Mouse (Mus musculus): ENCODE results near the gene App. TPM values are rescaled to one million over a fixed set of nuclear protein-coding genes. Genes with fewer than 3 reads are reported as not detected.

App gene
- total RNA-seq, 2 experiments from 2014 or later: 33.4 to 50.9 TPM

DNA sequence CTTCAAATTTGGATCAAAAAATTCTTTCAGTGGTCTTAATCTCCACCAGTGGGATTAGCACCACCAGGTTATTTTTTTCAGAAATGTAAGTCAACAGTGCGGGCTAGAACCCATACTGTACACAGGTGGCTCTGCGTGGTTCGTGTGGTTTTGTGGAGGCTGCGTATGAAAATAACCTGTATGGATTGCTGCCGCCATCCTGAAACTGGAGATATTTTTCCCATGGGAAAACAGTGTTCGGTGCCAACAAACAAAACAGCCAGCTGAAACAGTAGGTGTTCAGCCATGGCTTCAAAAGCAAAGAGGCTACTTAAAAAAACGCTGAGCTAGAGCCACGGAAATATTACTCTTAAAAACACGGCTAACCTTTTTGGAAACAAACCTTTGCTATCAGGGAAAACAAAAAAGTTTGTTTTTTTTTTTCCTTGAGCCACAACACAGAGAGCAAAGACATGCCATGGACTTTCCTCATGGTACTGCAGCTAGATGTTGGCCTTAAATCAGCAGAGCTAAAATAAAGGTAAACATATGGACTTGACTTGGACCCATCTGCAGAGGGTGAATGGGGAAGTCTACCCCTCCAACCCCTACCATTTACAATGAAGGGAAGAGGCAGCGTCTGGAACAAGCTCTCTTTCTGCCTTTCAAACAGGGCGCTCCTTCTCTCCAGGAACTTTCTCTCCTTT, 45.8 kb downstream of the App start:
- ATAC-seq (replicated peaks; ENCODE audit: low FRiP score, poor library complexity, severe bottlenecking): no peak

DNA sequence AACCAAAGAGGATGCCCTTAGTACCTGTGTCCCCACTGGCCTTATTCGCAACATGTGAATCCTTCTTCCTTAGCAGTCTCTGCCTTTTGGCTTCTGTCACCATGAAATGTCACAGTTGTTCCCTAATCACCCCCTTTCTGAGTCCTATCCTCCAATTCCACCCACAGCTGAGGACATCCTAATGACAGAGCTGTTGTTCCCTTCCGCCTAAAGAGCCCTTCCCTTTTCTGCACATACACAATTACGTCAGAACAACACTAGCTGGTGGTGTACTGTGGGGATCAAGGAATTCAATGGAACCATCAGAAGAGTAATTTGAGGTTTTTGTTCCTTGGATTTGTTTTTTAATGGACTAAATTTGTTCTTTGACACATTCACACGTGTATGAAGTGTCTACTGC, 48.9 kb downstream of the App start:
- no peak for ATAC-seq (replicated peaks; ENCODE audit: low FRiP score, poor library complexity, severe bottlenecking)

DNA sequence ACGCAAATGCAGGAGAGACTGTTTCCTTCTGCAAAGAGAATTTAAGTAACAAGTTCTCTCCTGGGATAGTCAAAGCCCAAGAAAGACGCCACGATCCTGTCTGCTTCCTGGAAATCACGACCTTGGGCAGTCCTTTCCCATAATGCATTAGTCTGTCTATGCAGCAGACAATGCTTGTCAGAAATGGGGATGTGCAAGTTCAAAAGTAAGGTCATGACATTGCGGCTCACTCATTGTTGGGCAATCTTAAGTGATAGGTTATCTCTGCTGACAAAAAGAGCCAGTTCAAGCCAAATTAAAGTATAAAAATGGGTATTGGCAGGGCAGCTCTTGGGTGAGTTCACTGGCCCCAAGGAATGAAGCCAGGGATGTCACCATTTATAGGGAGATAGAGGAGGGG, 51.6 kb downstream of the App start:
- no peak for ATAC-seq (replicated peaks; ENCODE audit: low FRiP score, poor library complexity, severe bottlenecking)

DNA sequence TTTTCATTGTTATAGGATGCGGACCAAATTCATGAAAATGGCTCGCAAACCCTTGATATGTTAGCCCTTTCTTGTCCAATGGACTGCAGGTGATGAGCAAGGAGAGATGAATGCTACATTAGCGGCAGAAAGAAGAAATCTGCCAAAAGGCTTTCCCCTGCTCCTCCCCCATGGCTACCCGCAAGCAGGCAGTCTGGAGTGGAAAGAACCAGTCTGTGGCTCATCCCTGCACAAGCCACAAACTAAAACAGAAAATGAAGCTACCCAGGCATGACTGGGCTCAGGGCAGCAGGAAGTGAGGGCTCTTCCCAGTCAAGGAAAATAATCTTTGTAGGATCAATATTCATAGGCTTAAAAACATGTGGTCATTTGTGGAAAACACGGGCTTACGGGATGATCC, 54.6 kb downstream of the App start:
- ATAC-seq (replicated peaks; ENCODE audit: low FRiP score, poor library complexity, severe bottlenecking): no peak

DNA sequence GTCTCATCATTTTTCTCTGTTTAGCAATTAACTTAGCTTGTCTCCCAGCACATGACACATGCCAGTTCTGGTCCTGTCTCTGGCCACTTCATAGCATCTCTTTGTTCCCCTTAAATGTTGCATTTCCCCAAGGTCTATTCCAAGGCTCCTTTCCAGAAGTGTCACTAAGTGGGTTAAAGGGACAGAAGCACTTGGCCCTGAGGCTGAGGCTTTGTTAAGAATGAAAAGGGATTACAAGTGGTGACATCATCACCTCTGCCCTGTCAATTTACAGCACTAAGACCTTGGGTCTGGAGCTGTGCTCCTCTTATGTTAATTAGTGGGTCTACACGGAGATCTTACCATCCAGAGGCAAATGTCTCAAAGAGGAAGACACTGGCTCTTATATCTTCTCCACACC, 56.0 kb downstream of the App start:
- ATAC-seq (replicated peaks; ENCODE audit: low FRiP score, poor library complexity, severe bottlenecking): no peak

DNA sequence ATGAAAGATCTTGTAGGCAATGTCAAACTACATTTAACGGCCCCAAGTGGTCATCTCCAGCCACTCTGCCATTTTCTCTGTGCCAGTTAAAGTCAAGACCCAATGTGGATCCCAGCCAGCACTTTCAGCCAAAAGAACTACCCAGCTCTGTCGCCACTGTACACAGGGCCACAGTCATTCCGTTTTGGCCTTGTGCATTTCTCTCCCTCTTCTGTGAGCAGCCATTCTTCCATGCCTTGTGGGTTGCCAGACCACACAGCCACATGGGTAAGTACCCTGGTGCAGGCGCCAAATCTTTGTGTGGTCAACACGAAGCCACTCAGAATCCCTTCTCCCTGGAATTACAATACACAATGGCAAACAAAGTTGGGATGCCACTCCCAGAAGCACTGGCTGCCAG, 57.7 kb downstream of the App start:
- no peak for ATAC-seq (replicated peaks; ENCODE audit: low FRiP score, poor library complexity, severe bottlenecking)

DNA sequence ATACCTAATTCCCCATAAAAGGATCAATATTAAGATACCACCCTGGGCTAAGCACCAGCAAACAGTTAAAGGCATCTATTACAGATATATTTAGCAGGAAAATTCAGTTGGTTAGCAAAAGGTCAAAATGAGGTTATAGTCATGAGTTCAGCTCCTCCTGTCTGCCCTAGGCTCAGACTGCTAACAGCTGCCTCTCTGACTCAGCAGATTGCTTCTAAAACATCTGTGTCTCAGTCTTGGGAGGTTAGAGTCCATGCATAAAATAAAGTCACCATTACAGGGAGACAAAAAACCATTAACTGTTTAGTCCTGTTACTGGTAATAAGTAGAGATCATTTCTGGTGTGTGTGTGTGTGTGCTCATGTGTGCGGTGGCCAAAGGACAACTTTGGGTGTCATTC, 58.8 kb downstream of the App start:
- no peak for ATAC-seq (replicated peaks; ENCODE audit: low FRiP score, poor library complexity, severe bottlenecking)

DNA sequence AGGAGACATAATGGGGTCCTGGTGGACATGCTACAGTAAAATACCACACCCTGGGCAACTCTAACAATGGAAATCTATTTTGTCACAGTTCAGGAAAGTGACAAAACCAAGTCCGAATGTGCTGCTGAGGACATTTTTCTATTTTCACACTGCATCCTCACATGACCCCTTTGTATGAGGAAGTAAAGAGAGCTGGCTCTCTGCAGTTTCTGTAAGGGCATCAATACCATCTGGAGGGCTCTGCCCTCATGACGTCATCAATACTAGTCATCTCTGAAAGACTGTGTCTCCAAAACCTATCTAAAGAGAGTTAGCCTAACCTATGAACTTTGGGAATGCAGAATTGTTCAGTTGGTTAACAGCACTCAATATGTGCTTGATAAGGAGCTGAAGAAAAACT, 59.6 kb downstream of the App start:
- no peak for ATAC-seq (replicated peaks; ENCODE audit: low FRiP score, poor library complexity, severe bottlenecking)

DNA sequence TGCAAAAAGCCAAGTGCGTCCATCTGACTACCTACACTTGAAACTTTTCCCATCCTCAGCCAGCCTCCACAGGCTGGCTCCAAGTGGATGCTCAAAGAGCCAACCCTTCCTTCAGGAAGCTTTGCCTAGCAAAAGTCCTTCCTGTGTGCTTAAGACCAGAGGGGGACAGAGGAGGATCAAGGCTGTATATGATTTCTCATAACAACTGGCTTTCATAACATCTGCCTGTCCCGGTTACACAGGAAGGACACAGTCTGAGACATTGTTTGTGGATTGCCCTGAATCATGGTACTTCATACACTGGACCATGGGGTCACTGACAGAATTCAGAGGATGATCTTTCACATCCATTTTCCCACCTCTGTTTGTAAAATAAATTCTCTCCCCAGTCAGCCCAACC, 61.3 kb downstream of the App start:
- ATAC-seq (replicated peaks; ENCODE audit: low FRiP score, poor library complexity, severe bottlenecking): no peak

DNA sequence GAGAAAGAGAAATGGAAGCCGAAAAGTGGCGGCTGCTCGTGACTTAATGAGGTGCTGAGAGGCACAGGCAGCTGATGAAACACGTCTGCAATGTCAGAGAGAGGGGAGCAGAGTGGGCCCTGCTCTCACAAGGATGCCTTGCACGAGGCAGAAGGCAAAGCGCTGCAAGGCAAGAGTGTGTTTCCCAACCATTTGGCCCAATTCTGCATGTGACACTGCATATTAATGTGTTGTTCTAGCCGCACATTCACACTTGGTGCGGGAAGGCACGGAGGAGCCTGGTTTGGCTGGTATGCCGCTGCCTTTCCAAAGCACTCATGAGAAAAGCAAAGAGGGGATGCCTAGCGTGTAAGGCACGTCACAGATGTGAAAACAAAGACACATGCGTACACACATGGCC, 63.1 kb downstream of the App start:
- no peak for ATAC-seq (replicated peaks; ENCODE audit: low FRiP score, poor library complexity, severe bottlenecking)

DNA sequence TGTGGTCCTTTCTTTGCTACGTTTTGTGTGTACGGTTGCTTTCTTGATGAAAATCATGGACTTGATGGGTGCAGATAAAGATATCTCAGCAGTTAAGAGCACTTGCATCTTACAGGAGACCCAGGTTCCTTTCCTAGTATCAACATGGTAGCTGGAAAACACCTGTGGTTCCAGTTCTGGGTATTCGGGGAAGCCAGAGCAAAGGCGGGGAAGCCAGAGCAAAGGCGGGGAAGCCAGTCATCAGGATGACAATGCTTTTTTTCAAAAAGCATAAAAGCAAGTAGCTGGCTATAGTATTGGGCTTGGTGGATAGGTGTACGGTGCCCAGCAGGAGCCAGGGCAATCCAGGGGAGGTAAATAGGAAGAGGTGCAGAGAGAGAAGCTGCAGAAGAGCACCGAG, 65.1 kb downstream of the App start:
- ATAC-seq (replicated peaks; ENCODE audit: low FRiP score, poor library complexity, severe bottlenecking): no peak

DNA sequence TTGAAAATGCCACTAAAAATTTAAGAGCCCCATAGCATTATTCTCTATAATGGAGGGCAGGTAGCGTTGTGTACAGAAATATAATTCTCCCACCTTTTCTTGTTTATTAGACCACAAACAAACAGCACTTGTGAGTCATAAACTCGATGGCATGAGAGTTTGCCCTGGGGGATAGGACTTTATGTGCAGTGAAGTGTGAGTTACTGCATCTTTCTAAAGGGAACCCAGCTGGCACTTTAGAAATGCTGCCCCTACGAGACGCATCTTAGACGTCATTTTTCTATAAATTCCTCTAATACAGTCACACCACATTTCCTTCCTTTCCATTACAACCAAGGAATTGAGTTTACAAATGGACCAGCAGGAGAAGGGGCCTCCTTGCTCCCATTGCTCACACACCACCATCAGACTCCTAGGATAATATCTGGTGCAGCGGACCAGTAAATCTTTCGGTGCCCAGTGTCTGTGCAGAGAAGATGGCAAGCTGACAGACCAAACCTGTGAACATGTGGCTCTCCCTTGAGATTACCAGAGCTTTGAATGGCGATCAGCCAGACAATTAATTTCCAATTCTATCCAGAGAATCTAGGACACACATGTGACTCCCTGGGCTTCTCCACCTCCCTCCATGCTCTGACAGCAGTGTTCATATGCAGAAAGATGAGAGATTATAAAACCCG, 66.8 kb downstream of the App start:
- ATAC-seq (replicated peaks; ENCODE audit: low FRiP score, poor library complexity, severe bottlenecking): no peak

DNA sequence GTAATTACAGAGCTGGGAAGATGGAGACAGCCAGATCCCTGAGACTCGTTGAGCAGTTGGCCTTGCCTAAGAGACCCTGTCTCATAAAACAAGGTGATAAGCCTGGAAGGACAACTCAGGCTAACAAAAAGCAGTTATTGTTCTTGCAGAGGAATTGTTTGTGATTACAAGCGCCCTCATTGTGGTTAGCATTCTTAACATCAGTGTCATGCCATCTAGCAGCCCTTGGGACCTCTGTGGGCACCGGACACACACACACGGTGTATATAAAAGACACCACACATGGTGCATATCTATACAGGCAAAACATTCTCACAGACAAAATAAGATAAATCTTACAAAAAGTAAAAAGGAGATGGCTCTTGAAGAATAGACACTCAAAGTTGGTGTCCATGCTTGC, 68.0 kb downstream of the App start:
- ATAC-seq (replicated peaks; ENCODE audit: low FRiP score, poor library complexity, severe bottlenecking): no peak

DNA sequence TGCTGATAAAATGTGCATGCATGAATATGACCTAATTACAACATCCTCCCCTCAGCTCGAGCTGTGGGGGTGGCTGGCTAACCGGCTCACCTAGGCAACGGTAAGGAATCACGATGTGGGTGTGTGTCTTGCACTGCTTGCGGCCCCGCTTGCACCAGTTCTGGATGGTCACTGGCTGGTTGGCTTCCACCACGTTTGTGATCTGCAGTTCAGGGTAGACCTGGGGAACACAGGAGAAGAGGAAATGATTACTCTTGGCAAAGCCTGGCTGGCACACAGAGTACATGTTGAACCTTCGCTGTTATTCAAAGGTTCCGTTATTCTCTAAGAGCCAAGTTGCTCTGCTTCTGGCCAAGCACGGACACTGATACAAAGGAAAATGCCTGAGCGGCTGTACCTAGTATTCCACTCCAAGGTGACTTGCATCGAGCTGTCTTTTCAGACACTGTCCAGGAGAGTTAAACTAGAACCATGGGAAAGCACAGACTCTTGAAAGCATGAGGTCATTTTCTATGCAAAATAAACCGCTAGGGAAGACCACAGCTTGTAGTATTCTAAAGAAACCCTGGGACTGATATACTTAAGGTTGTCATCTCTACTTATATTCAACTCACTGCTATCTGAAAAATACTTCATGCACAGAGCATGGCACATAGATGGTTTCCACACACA, 70.3 kb downstream of the App start:
- no peak for ATAC-seq (replicated peaks; ENCODE audit: low FRiP score, poor library complexity, severe bottlenecking)

DNA sequence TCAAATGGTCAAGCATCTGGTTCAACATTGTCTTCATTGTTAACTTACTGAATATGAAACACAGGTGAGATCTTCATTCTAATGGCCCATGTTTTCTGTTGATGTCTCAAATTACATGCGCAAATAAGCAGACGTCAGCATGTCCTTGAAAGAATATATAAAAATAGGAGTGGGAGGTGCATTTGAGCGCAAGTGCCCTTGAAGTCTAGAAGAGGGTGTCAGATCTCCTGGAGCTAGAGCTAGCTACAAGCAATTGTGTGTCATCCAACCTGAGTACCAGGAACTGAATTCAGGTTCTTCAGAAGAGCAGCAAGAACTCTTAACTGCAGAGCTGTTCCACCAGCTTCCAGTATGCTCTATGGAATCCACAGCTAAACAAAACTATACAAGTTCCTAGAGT, 72.0 kb downstream of the App start:
- no peak for ATAC-seq (replicated peaks; ENCODE audit: low FRiP score, poor library complexity, severe bottlenecking)

DNA sequence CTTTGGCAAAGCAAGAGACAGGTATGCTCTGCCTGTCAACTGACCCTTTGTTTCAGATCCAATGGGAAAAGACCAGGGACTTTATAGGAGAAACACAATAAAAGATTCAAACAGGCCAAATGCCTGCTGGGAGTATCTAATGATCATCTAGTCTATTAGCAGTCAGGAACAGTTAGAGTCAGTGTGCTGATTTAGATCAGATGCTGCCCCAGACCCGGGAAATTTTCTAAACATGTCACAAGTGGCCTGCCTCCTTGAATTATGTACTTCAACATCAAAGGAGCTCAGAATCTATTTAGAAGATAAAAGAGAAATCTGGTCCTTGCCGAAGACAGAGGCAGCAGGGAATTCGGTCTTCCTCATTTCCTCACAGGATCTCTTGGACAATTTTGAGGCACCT, 72.8 kb downstream of the App start:
- no peak for ATAC-seq (replicated peaks; ENCODE audit: low FRiP score, poor library complexity, severe bottlenecking)

DNA sequence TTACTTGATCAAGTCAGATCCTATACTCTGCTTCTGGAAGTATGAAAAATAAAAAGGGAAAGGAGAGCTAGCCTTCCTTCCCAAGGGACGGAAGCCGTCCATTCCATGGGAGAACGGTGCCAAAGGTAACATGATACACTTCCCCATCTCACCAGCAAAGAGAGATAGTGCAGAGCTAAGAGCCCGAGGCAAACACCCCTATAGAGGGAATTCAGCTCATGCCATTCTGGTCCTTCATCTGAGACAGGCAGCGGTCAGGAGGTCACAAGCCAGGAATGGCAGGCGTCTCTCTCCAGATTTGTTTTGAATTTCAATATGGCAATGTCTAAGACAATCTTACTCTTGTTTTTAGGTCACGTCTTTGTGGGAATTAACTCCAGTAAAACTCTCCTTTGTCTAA, 74.1 kb downstream of the App start:
- ATAC-seq (replicated peaks; ENCODE audit: low FRiP score, poor library complexity, severe bottlenecking): no peak

DNA sequence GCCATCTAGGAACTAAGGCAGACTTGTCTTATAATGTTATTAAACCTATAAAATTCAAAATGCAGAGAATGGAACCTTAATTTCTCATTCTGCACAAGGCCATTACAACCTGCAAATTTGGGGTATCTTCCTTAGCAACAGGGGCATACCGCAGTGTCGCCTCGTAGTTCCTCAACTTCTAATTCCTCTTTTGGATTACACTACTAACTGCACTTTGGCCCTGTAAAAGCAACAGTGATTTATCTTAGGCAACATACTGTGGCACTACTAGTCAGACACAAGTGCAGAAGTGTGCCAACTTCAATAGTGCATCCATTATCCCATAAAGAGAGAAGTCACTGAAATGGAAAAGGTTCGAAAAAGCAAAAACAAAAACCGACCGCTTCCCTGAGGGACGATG, 74.5 kb downstream of the App start:
- ATAC-seq (replicated peaks; ENCODE audit: low FRiP score, poor library complexity, severe bottlenecking): no peak

DNA sequence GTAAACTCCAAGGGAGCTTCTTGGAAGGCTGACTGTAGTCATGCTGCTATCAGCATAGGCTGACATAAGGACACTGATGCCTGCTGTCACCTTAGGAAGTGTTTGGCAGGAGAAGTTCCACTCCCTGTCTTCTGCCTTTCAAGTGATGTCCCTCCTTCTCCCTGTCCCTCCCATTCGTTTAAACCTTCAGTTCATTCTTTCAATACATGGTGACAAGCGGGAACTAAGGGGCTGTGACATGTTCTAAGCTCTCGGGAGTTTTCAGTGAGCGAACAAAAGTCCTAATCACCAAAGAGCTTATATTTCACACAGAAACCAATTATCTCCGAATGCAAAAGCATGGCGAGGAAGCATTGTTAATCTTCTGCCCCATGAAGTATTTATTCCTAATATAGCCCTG, 77.2 kb downstream of the App start:
- ATAC-seq (replicated peaks; ENCODE audit: low FRiP score, poor library complexity, severe bottlenecking): no peak

DNA sequence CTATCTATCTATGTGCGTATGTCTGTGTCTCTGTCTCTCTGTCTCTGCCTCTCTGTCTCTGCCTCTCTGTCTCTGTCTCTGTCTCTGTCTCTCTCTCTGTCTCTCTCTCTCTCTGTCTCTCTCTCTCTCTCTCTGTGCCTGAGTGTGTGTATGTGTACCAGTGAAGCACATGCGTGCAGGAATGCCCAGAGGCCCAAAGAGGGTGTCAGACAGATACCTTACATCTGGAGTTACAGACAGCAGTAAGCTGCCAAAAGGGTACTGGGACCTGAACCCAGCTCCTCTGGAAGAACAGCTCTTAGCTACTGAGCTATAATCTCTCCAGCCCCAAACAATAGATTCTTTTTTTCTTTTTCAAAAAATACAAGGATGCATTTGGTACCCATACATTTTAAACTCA, 77.6 kb downstream of the App start:
- no peak for ATAC-seq (replicated peaks; ENCODE audit: low FRiP score, poor library complexity, severe bottlenecking)

DNA sequence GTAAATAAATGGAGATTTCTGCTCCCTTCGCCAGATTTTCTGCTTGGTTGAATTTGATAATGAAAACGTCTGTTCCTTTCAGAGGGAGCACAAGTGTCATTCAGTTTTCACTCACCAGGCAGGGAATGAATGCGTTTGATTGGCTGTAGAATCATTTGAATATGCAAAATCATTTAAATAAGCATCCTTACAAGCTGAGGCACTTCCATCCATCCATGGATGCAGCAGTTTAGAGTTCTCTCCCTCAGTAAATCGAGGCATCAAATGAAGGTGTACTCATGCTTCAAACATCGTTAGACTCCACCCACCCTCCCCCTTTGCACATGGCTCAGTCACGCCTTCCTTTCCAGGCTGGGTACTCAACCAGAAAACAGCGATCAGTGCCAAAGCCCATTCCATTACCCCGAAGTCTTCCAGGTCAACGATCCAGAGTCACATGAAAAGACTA, 80.9 kb downstream of the App start:
- ATAC-seq (replicated peaks; ENCODE audit: low FRiP score, poor library complexity, severe bottlenecking): no peak
